Mouse (Mus musculus) embryo, embryonic 10 days (tissue): ENCODE measurements at regions not wholly inside any gene's neighbourhood (a gene's known extent, or its start where the extent isn't known, plus 50 kb on each side); places are given as distances from the start of the nearest gene placed in this dataset.
A peak's percentile ranks its signal among the peaks of the same experiment; 100 is the strongest.

Experiments used
- DNase-seq: peaks from one replicate; pipeline ENCODE4 v3.0.0-alpha.2; 2015; ENCODE audit warnings: low spot score

DNA sequence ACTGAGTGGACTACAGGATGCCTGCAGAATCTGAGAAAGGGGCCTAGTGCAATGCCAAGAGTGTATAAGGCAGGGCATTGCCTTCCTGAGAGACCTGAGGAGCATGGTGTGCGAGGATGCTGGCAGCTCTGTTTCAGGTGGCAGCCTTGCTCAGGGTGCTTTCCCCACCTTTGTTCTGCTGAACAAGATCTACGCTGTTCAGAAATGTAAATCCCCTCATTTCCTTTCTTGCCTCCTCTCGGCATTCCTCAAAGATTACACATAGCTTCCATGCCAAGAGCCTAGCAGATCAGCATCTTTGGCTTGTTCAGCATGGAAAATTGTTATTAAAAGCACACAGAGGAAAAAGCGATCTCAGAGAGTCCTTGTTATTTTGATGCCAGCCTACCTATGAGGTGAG, 128.6 kb upstream of the Flrt2 start:
- DNase-seq = no peak

DNA sequence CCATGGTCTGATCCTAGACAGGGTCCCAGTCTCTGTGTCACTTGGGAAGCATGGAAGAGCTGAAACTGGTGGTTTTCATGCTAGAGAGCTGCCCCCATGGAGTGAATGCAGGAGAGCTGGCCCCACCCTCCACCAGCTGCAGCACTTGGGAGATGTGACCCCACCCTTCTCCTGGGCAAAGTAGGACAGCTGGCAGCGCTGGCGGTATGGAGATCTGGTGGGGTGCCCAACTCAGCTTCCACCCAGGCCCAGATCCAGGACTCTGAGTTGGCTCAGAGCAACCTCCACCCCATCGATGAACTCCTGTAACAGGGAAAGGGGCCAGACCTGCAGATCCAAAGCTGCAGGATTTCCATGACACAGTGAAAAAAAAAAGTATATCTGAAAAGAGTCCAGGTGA, 115.3 kb upstream of the Flrt2 start:
- no peak for DNase-seq

DNA sequence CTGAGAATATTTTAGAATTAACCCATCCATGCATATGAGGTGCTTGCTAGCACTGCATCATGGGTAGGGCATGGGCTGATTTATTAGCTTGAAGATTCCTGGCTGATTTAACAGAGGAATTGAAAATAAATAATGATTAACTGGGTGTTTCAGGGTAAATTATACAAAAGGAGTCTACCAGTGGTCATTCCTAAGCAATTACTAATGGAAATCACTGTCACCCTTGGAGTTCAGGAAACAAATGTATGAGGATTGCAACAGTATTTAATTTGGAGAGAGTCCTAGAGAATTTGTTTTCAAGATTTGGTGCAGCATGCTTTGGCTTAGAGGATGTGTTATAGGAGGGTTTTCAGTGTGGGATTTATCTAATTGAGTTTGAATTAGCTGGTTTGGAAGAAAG, 103.0 kb upstream of the Flrt2 start:
- no peak for DNase-seq

DNA sequence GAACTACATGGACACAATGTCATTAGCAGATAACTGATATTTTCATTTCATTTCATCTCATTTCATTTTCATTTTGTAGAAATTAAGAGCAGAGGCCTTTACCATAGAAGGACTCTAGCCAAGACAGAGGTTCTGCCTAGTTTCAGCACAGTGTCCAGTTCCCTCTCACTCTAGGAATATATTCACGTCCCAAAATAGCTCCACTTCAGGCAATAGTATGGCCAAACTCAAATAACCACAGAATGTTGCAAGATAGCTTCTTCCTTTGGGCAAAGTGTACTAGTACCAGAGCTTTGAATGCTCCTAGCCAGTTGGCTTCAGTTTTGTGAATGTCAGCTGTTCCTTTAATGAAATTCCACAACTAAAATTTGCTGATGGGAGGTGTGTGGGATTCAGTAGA, 72.7 kb upstream of the Flrt2 start:
- no peak for DNase-seq

DNA sequence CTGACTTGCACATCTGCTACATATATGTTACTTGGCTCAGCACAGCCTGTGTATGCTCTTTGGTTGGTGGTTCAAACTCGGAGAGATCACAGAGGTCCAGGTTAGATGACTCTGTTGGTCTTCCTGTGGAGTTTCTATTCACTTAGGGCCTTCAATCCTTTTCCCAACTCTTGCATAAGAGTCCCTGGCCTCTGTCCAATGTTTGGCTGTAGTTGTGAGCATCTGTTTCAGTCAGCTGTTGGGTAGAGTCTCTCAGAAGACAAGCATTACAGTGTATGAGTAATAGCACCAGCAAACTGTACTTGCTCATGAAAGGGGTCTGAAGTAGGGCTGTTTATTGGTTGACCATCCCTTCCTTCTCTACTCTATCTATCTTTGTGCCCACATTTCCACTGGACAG, 61.0 kb upstream of the Flrt2 start:
- DNase-seq = no peak

DNA sequence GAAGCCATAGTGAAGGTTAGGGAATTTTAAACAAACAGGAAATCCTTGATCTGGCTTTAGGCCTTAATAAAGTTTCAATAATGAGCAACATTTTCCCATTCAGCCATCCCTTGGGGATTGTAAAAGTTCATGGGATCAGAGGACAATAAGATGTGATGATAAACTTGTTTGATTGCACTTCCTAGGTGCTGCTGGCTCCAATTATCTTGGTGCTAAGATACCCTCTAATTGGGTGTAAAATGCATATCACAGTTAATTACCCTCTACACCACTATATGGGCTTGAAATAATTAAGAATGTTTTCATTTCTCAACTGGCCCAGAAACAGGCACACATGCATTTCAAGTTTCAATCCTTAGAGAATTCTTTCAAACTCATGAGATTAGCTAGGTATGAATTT, 55.4 kb upstream of the Flrt2 start:
- no peak for DNase-seq

DNA sequence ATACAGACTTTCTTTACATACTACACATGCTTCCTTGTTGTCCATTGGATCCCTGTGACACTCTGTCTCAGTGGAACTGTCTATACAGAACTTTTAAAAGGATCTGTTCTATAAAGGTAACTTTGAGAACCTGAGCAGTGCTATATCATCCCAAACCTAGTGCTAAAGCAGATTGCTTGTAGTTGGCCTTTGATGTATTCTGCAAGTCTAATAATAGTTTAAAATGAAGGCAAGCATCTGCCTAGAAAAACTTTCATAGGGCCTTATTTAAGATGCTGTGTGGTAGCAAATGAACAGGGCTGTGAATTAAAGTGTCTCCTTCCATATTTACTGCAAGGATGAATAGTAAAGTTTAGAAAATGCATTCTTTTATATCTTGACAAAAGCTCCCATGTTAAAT, 52.1 kb upstream of the Flrt2 start:
- no peak for DNase-seq

DNA sequence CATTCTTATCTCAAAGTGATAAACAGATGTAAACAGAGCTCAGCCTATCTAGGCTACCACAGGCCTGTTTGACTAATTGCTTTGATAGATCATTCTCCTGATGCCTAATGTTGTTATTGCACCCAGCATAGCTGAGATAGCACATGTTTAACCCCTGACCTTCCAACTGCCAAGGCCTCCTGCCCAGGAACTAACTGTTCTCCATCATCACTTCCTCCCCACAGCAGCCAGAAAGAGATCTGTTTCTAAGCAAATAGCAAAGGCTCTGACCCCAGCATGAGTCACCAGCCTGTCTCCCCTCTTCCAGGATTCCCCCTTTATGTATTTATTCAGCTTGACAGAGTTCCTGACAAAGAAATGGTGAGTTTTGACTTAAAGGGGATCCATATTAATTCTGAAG, 50.4 kb upstream of the Flrt2 start:
- peak; percentile 84 for DNase-seq
